Mouse (Mus musculus) heart, adult 9 months (tissue): ENCODE results near the gene Arhgef3.

ENCODE experiments used
- DNase-seq, 2 experiments: peaks; one replicate each; pipeline ENCODE4 v3.0.0; 2022; ENCODE audit warnings: low spot score in 2 of 2

The Arhgef3 gene

DNA sequence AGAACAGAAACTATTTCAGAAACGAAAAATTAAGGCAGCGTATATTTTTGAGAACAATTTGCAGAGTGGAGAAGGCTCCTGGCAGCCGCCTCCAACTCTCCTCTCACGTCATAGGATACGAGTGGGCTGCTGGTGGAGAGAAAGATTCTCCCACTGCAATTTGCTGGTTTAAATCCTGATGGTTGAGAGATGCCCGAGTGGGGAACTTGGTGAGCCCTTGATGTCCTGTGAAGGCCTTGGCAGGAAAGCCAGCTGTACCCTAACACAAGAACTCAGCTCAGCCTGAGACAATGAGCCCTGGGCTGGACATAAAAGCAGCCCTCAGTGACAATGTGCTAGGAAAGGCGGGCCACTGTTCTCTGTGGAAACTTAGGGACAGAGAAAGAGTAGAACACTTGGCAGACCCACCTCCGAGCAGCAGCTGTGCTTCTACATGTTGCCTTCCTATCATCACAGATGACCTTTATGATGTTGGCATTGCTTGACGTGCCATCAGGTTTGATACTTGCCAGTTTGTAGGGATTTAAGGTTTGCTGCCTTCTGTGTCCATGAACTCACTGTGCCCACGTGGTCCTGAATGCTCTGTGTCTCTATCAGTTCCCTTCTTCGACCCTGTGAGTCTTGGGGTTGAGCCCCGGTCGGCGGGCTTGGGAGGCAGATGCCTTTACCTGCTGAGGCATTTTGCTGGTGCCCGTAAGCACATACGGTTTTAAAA lies 154.4 kb downstream of the Arhgef3 start:
- no peak for DNase-seq

DNA sequence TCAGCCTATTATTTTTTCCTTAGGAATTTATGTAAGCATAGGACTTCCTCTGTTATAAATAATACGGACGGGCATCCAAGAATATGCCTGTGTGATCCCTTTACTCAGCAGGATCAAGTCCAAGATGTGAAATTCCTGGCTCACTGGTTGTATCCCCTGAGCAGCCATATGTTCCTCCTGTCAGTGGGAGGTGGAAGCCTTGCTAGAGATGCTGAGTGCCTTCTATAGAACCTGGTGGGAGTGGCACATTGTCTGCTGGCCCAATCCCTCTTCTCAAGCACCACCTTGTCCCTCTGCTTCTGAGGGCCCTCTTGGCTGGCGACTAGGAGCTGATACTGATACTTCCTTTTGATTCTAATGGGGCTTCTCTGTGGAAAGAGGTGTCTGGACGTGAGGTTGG lies 155.1 kb downstream of the Arhgef3 start:
- DNase-seq = no peak

DNA sequence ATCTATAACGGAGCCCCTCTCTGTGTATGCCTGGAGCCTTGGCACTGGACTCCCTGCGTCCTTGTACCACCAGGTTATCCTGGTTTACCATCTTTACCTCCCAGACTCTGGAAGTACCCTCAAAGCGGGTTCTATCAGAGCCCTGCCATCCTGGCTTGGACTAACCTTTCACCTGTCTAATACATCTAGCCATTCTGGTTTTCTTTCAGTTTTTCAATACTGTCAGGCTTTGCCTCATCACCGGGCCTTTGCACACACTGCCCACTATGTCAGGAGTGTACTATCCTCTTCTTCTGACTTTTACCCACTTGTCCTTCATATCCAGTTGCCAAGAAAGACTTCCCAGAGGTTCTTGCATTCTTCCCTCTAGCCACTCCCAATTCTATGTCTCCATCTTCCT lies 155.8 kb downstream of the Arhgef3 start:
- DNase-seq = no peak

DNA sequence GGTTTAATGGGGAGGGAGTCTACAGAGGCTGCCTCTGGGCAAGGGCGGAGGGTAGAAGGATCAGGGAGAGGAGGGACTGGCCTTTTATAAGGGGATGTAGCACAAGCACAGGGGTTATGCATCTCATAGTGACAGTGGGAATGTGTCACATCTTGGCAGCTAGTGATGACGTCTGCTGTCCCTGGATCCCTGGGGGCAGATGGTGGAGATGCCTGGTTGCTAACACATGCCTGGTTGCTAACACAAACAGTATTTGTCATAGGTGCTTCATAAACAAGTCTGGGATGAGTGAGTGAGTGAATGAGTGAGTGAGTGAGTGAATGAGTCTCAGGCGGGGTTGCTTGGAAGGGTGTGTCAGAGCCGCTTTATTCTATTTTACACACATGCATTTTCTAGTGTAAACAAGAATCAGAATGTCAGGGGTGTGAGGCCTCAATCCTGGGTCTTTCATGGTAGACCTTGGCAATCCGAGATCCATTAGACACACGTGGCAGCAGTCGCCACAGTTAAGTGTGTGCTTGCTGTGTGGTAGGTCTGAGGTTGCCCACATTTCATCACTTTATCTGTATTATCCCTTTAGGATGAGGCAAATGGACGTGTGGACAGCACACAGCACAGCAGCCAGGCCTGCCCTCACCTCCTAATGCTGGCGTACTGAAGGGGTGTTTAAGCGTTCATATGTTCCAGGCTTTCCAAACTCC lies 156.8 kb downstream of the Arhgef3 start:
- no peak for DNase-seq

DNA sequence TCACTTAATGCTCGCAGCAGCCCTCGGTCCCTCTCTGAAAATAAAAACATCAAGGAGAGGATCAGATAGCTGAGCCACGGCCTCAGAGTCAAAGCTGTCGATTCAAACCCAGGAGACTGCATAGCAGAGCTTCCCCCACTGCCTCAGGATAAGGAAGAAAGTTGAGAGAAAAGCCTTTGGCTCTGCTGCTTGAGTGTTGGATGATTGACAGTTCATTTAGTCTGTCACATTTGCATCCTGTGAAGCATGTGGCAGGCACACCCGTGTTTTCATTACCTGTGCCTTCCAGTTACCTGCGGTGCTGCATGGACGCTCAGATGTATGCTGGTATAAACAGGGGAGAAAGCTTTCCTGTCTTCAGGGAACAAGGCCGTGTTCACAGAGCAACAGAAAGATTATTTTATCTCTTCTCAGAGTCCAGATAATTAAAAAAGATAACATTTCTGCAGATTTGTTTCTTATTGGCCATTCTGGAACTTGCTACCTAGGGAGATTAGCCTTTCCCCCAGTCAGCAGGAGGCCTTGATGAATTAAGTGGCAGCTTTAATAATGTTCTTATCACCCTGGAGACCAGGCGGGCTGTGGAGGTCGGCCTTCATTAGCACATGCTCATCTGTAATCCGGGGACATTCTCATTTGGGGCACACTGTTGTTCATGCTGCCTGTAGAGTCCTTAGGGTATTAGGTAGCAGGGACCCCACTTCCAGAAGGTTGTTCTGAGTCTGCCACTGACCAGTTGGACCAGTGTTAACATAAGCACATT lies 157.6 kb downstream of the Arhgef3 start:
- DNase-seq = no peak

DNA sequence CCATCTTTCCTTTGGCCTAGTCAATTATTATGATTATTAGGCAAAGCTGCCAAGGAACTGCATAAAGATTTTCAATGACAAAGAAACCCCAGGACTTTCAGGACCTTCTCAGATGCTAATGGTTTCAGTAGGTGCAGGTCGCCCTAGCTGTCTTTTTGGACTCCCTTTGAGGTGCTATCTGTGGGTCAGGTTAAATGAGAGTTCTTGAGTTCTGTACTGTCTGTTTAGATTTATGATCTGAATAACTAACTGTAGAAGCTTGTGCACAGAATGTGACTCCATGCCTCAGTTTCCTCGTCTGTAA lies 158.1 kb downstream of the Arhgef3 start:
- no peak for DNase-seq

DNA sequence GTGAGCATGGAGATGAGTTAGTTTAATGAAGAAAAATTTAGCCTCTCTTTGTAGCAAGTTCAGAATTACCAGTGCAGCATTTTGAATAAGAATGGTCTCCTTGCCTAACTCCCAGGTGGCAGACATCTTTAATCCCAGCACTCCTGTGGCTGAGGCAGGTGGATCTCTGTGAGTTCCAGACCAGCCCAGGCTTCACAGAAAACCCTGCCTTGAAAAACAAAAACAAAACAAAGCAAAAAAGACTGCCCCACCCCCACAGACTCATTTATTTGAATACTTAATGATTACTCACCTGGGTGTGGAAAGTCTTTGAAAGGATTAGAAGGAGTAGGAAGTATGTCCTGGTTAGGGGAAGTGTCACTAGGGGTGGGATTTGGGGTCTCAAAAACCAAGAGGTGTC lies 158.5 kb downstream of the Arhgef3 start:
- DNase-seq = no peak

DNA sequence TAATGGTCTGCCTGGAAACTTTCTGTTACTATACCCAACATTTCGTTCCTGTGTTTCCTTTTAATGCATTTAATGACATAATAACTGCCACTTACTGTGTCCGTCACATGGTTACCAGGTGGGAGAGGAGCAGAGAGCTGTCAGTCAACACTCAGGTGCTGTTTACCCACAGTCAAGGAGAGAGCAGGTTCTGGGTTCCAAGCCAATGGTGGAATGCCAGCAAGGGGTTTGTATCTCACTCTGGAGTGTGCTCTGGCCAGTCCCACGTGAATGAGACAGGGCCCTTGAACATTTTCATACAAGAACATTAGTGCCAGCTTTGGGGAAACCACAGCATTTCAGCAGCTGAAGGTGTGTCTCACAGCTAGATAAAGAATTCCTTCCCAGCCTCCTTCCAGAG lies 162.6 kb downstream of the Arhgef3 start:
- no peak for DNase-seq

DNA sequence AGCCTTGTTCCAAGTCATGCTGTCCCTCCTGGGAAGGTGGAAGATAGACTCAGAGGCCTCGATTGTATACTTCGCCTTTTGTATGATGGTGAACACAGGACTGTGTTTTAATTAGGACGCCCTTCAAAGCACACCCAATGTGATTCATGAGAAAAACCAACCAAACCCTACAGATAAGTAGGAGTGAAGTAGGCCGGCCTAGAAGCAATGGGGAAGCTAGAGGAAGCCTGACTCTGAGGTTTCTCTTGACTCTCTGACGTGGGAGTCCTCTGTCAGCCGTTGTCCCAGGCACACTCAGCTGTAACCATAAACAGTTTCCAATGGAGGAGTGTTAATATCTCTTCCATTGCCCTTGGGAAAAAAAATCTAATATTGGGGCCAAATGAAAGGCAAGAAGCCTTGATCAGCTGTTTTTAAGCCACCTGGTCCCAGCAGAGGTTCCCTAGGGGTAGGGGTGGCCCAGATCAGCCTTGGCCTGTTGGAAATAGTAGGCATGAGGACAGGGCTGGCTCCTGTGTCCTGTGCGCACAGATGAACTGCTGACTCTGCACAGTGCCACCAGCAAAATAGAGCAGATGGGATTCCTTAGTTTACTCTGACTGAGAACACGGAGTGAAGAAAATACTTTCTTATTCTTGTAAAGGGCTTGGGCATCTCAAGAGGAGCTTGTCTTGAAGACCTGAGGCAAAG lies 165.6 kb downstream of the Arhgef3 start:
- no peak for DNase-seq

DNA sequence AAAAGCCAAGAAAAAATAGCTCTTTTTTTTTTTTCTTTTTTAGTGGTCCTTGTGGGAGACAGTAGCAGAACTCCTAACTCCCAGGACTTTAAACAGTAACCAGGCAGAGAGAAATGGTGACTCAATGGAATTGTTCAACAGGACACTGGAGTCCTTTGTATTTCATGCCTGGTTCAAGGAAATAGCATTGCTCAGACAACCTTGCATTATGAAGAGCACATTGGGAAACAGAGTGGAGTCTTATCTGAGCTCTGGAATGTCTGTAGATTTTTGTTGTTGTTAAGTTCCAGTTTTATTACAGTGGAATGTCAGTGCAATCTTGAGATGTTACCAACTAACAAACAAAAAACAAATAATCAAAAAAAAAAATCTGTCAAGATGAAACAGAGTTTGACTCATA lies 169.3 kb downstream of the Arhgef3 start:
- DNase-seq = no peak

DNA sequence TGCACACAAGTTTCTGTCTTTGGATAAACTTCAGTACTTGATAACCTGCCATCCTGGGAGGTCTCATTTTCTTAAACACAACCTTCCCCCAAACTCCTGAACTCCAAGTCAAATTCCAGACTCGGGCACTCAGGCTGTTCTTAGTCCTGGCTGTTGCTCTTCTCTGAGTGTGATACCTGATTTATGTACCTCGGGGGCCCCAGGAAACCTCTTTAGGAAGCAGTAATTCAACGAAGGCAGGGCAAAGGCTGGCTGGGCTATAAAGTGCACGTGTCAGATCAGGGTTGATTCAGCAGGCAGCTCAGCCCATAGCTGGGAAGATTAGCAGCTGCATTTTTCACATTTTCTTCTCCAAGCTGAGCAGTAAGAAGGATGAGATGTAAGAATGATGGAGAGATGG lies 171.5 kb downstream of the Arhgef3 start:
- DNase-seq = no peak

DNA sequence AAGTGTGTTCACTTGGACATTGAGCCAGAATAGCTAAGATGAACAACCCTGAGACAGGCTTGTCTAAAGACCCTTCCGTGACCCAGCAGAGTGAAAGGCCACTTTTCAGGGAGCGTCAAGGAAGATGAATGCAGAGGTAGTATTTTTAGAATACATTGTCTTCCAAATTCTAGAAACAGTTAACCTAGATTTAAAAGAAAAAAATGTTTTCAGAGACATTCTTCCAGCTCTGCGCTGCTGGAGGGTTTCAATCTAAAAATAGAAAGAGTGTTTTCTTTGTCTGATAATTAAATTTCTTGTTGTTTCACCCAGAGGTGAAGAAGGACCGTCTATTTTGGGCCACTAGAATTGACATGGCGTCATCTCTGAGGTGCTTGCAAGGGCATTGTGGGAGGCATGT lies 174.4 kb downstream of the Arhgef3 start:
- DNase-seq = no peak

DNA sequence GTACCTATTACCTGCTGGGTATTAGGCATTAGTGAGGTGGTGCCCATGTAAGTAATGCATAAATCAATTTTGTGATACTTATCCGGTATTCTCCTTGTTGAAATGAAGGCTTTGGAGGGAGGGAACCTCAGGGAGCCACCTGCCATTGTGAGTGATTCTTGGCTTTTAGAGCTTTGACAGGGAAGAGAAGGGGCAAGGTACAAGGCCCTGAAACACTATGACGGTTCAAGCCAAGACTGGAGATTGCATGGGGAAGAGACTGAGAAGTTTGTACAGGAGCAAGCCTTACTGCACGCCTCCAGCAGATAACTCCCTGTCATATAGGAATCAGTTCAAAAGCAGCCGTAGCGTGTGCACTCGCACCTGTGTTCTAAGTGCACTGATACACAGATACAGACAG lies 177.4 kb downstream of the Arhgef3 start:
- no peak for DNase-seq

DNA sequence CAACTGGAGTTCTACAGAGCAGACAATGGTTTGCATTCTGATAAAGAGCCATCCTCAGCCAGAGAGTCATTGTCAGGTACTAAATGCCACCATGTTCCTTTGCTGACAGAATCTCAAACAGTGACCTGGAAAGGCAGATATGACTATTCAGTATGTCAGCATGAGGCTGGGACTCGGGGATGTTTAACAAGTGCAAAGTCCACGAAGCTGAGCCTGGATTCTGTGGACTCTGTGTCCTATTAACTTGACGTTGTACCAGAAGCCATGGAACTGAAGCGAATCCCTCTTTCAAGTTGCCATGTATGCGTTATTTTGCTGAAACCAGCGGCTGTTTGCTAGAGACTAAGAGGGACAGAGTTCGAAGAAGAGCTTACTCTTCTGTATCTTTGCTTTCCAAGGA lies 181.1 kb downstream of the Arhgef3 start:
- DNase-seq = no peak

DNA sequence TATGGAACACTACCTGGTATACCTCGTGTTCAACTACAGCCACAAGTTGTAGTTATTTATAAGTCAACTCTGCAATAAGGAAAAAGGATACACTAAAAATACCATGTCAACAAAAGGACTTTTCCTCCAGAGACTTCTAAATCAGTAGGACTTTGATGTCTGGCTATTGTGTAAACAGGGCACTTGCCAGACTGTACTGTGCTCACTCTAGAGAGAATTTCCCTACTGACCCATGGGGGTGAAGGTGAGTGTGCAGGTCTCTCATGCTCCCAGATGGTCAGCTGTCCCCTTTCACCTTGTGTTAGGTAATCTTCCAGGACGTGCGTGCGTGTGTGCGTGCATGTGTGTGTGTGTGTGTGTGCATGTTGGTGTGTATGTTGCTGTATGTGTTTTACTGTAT lies 182.3 kb downstream of the Arhgef3 start:
- peak in 1 of 2 experiments; percentile 34 for DNase-seq

DNA sequence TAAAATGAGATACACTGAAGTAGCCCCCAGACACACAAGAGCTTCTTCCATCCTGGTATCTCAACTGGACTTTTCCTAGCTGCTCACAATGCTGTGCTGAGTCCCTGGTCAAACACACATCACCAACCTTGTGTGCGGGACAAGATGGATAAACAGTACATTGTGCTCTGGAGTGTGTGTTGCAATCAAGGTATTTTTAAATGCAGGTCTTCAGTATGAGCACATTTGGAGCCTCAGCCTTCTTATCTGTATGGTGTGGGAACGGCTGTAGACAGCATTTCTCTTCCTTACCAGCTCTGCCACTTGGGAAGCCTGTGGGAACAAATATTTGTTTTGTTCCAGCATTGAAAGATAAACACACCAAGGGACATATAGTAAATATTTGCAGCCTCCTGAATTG lies 184.2 kb downstream of the Arhgef3 start:
- no peak for DNase-seq

DNA sequence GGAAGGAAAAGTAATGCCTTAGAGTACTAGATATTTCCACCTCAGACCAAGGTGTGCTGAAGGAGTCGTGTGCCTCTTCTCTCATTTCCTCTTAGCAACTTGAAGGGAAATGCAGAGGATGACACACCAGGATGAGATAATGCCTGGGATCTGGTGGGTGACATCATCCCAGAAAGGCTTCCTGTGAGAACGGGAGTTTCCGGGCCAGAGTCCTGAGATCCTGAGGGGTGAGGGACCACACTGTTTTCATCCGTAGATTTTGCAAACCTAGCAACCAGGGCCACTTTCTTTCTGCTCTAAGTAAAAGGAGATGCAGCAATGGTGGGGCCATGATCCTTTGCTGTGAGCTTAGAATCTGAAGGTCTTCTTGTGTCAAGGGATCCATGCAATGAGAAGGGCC lies 185.0 kb downstream of the Arhgef3 start:
- peak in 1 of 2 experiments; percentile 31 for DNase-seq

DNA sequence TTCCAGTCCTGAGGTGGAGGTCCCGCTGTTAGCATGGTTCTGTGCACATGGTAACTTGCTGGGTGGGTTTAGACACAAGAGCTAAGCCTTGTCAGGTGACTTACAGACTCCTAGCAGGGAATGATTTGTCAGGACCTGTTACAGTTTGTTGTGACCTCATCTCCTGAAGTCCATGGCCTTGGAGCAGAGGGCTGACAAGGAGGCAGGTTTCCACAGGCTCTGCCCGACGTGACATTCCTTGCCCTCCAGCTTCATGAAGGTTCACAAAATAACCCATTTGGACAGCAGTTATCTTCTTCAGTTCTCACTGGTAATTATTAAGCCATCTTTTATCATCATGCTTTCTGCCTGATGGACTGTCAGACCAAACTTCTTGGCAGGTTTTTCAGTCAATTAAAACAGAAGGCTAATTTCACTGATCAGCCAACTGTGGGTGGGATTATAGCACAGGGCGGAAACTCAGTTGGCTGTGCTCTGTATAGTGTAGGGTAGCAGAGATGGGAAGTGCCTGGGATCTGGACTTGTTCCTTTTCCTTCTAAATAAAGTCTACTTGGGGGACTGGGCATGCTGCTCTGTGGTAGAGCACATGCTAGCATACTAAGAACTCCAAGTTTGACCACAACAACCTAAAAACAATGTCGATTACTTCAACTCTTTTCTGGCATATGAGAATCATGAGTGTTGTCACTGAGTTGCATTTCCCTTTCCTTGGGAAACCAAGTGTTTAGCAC lies 187.2 kb downstream of the Arhgef3 start:
- DNase-seq = peak in 1 of 2 experiments; percentile 19

DNA sequence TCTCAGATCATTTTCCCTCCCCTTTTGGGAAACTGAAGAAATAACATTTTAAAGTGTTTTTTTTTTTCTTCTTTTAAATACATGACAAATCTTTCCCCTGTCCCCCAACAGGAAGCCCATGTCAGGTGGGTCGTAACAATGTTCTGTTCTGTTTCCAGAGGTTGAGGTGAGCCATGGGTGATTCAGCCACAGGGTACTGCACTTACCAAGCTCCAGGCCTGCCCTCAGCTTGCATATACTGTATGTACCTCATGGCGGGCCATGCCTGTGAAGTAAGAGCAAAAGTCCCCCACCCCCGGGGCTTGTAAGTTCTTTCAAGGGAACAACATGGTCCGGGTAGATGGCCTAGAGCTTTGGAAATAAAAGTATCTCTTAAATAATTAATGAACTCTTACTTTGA lies 188.6 kb downstream of the Arhgef3 start:
- DNase-seq = no peak

DNA sequence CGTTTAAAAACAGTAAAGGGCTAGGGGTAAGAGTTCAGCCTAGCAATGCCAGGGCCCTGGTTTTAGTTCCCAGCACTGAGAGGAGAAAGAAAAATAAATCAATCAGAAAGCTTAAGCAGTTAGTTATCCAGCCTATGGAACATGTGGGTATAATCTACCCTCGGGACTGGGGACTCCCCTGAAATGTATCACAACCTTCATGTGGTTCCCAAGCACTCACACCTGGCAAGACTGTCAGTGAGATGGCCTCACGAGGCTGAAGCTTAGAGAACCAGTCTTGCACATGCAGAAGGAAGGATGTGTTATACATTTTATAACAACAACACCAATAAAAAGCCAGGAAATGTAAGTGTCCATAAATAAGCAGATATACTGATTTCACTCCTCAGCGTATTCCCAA lies 189.7 kb downstream of the Arhgef3 start:
- no peak for DNase-seq

DNA sequence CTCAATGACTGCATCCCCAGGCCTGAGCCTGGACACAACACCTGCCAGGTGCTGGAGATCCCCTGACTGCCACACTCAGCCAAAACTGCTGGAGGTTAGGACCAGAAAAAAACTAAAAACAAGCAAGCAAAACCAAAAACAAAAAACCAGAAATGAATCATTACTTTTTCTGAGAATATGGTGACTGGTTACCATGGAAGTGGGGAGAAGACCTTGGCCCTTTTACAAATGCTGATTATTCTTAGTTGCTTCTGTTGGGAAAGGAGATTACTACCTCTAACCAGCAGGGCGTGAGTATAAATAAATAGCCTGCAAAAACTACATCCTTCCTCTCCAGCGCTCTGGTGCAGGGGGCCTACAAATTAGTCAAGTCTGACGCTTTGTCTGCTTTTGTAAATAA lies 194.1 kb downstream of the Arhgef3 start:
- DNase-seq = no peak
